Mouse (Mus musculus): ENCODE data around the gene Atg9b.

Gene Atg9b

DNA sequence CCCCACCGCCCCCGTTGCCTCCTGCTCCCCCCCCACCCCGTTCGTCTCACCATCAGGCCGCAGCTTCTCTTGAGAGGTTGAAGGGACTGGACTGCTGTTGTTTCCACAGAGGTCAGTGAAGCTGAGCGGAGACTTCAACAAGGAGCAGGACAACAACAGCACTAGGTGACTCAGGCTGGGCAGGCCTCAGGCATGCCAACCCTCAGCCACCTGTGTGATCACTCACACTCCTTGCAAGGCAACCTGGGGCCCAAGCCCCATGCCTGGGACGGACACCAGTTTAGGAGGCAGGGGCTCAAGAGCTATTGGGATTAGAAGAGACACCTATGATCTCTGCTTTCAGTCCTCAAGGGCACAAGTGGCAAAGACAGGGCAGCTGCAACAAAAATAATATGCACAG lies at the start of gene Atg9b:
Gene Atg9b (minus strand): TSS at position 280 of the 400 bp plus-strand sequence.
- DNase-seq (ENCODE audit: extremely low read depth, low read depth): no peak

DNA sequence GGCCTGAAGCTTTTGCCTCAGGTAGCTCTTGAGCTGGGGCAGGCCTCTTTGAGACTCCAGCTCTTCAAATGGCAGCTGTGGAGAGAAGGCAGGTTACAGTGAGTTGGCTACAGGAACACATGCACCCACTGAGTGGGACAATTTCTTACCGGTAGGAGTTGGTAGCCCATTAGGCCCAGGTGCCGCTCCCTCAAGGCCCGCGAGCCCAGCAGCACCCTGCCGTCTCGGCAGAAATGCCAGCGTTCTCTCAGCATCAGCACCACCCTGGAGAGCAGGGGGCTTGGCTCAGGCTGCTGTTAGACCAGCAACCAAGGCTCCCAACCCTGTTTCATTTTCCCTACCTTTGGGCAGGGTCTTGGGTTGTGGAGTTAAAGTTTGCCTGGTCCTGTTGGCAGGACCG lies 49.2 kb upstream of the Atg9b start:
- DNase-seq (ENCODE audit: extremely low read depth, low read depth): no peak

DNA sequence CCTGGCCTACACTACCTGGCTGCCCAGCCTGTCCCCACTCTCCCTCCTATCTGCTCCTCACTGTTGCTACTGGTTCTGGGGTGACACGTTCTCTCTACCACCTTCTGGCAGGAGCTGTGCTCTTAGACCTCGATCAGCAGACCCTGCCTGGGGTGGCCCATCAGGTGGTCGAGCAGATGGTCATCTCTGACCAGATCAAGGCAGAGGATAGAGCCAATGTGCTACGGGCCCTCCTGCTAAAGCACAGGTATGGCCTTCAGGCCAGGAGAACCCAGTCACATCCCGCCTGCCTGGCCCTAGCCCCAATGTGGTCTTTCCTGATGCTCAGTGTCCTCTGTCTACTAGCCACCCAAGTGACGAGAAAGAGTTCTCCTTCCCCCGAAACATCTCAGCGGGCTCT lies 42.0 kb upstream of the Atg9b start:
- no peak for DNase-seq (ENCODE audit: extremely low read depth, low read depth)

- DNase-seq (ENCODE audit: extremely low read depth, low read depth): no peak
Measured at GRCm38 (mm10) chr5:24428596-24428995, 36.7 kb upstream of the Atg9b start.

DNA sequence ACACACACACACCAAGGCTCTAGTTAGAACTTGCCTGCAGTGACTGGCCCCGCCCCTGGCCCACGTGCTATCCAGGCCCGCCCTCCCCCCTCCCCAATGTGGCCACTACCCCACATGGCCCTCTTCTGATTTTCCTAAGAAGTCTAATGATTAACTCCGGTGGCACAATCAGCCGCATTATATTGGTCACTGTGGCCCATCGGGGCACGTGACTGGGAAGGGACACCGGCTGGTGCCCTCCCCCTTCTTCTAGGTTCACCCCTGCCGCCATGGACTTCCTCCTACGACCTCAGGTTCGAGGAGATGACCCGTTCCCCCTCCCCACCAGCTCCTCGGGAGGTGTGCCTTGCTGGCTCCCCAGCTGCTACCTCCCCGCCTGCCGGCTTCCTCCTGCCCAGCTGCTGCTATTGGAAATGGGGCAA lies 36.0 kb upstream of the Atg9b start:
- no peak for DNase-seq (ENCODE audit: extremely low read depth, low read depth)

- DNase-seq (ENCODE audit: extremely low read depth, low read depth): no peak
Measured at GRCm38 (mm10) chr5:24427285-24427633, 35.3 kb upstream of the Atg9b start.

DNA sequence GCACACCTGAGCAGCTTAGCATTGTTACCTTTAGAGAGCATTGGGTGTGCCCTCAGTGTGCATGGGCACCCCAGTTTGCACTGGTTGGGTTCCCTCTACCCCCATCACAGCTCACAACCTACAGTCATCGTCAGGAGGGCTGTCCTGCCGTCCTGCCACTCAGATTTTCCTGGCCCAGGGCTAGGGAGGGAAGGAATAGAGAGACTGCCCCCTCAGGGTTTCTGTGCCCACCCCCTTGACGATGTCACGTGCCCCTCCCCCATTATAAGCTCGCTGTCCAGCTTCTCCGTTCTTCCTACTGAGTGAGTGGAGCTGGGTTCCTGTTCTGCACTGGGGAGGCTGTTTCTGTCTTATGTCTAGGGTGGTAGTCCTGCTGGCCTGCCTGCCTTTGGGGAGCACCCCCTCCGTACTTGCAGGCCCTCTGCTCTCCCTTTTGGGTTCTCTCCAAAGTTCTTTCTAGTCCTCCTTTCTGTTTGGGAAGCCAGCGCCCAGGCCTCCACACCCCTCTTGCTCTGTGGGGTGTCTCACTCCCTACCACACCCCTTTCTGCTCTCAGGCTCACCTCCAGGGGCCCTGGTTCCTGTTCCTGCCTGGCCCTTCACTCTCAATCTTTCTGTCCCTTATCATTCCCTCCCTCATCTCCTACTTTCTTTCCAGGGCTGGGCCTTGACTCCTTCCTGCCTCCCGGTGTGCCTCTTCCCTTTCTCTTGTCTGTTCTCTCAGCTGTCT lies 34.8 kb upstream of the Atg9b start:
- DNase-seq (ENCODE audit: extremely low read depth, low read depth): no peak

DNA sequence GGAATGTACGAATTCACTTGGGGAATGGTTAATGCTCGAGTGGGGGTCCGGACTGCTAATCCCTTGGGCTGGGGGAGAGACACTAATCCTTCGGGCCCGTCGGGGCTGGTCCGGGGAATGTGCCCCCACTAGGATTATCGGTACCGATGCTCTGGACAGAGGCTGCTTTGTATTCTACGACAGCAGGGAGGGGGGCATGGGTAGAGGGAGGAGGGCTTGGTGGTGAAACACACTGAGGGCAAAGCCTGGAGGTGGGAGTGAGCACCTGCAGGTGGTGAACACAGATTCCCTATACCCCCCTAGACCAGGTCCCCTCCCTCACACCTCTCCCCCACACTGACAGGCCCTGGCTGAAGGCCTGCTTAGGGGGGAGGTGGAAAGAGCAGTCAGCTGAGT lies 34.1 kb upstream of the Atg9b start:
- no peak for DNase-seq (ENCODE audit: extremely low read depth, low read depth)

GRCm38 (mm10) chr5:24425421-24426036 lies 33.6 kb upstream of the Atg9b start:
- DNase-seq (ENCODE audit: extremely low read depth, low read depth): no peak

GRCm38 (mm10) chr5:24424861-24425411 lies 33.0 kb upstream of the Atg9b start:
- no peak for DNase-seq (ENCODE audit: extremely low read depth, low read depth)

GRCm38 (mm10) chr5:24424004-24424781 lies 32.2 kb upstream of the Atg9b start:
- no peak for DNase-seq (ENCODE audit: extremely low read depth, low read depth)

DNA sequence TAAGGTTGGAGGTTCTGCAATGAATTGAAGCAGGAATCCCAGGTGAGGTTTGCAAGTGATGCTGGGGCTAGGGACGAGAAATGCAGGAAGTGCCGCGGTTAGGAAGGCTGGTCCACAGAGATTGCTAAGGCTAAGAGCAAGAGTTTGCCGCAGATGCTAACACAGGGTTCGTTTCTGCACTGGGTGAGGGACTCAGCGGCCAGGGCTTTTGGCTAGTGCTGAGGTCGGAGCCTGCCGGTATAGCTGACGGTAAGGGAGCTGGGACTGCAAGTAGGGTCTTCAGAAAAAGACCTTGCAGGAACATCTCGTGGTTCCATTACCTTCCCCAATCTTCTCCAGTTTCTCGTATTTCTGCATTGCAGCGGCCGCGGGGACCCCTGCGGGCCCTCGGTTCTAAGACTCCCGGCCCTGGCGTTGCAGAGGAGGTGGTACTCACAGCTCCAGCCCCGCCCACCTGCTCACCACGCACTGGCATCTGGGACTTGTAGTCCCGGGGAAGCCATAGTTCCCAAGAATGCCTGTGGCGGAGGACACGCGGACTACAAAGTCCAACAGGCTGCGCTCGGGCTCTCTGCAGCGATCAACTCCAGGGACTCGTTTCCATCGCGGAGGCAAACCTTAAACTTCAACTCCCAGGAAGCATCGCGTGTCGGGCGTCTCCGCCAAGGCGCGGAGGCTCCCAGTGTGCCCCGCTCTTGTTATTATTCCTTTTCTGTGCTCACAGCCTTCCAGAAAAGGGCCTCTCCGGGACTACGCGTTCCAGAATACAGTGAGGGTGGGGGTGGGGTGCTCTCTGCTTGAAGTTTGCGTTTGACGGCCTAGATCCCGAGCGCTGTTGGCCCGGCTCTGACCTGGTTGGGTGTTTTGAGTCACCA lies 31.4 kb upstream of the Atg9b start, which contains the start of the genes Cdk5 and Slc4a2:
Gene Cdk5 (minus strand): TSS at position 402 of the 875 bp plus-strand sequence.
Gene Slc4a2 (plus strand): TSS at position 709 of the 875 bp plus-strand sequence.
- peak; percentile 100 for DNase-seq (ENCODE audit: extremely low read depth, low read depth)

- DNase-seq (ENCODE audit: extremely low read depth, low read depth): no peak
Measured at GRCm38 (mm10) chr5:24420381-24420780, 28.4 kb upstream of the Atg9b start.

- no peak for DNase-seq (ENCODE audit: extremely low read depth, low read depth)
Measured at GRCm38 (mm10) chr5:24417587-24417986, 25.6 kb upstream of the Atg9b start.

DNA sequence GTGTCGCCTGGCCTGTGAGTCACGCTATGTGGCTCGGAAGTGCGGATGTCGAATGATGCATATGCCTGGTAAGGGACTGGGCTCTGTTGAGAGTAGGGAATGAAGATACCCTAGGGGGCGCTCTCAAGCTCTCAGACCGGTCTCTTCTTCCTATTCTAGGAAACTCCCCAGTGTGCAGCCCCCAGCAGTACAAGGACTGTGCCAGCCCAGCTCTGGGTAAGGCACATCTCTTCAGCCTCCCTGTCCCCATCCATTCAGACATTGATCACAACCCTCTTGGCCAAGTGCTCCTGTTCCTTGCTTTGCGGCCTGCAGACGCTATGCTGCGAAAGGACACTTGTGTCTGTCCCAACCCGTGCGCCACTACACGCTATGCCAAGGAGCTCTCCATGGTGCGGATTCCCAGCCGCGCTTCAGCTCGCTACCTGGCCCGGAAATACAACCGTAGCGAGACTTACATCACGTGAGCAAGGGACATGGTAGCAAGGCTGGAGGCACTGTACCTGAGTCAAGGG lies 24.3 kb upstream of the Atg9b start:
- DNase-seq (ENCODE audit: extremely low read depth, low read depth): peak; percentile 66

- no peak for DNase-seq (ENCODE audit: extremely low read depth, low read depth)
Measured at GRCm38 (mm10) chr5:24413938-24414337, 22.0 kb upstream of the Atg9b start.

DNA sequence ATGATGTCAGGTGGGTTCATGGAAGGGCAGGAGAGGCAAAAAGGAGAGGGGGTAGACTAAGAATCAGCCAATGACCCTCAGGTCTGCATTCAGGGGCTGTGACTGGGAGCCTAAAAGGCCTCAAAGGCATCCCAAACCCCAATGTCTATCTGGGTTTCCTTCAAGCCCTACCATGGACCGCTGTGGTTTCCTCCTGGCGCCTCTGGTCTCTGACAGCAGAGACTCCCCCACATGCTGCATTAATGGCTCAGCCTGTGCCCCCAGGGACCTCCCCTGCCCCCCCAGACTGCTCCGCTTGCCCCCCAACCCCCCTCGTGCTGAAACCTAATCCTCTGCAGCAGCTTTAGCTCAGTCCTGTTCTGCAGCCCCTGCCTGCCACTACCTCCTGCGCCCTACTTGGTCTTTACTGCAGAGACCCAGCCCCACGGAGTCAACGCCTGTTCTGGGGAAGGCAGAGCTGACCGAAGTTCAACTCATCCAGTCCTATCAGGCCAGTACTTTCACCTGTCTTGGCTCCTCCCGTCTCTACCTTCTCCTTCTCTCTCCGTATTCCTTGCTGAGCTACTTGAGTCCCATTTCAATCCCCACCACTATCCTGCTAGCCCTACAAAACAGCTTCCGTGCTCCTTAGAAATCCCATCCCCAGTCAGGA lies 21.2 kb upstream of the Atg9b start, which contains the start of gene Asic3:
Gene Asic3 (plus strand): TSS at position 351 of the 652 bp plus-strand sequence.
- DNase-seq (ENCODE audit: extremely low read depth, low read depth): no peak

DNA sequence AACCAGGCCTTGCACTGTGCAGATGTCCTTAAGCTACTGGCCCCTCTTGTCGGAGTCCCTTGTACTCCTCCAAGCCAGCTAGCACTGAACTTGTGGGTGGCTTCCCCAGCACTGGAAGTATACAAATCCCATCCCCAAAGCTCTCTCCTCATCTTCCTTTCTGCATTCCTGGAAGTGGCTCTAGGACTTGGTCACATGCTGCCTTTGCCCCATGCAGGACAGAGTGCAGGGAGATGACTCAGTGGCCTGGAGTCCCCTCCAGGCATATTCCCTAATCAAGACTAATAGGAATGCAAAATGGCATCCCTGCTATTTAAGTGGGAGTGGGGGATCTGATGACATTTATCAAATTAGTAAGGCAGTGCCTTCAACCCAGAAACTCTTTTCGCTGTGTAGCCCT lies 20.1 kb upstream of the Atg9b start:
- DNase-seq (ENCODE audit: extremely low read depth, low read depth): no peak

DNA sequence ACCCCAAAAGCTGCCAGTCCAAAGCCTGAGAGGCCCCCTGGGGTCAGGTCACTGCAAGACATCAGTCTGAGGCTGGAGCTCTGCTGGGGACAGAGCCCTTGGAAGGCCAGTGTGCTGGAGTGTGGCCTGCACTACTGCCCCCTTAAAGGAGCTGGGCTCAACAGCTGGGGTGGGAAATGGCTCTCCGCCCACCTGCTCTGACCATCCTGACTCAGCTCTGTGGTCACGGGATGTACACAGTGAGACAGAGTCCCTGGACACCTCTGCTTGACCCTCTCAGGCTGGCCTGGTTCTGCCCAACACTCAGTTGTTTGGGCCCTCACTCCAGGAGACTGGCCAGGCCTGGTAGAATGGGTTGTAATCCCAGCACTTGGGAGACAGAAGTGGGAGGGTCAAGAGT lies 17.5 kb upstream of the Atg9b start:
- no peak for DNase-seq (ENCODE audit: extremely low read depth, low read depth)

DNA sequence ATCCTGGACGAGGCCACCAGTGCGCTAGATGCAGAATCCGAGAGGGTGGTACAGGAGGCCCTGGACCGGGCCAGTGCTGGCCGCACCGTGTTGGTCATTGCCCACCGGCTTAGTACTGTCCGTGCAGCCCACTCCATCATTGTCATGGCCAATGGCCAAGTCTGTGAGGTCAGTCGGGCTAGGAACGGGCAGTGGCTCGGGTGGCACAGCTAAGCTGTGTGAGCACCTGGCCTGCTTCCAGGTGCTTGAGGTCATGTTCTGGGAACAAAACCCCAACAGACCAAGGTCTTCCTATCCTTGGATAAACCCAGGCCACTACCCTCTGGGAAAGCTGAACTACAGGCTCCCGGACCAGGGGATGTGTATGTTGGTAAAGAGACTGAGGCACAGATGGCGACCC lies 16.7 kb upstream of the Atg9b start:
- no peak for DNase-seq (ENCODE audit: extremely low read depth, low read depth)

All from MEL-GATA-1-ER (cell line).